Mouse (Mus musculus): ENCODE measurements at regions not wholly inside any gene's neighbourhood (a gene's known extent, or its start where the extent isn't known, plus 50 kb on each side); places are given as distances from the start of the nearest gene placed in this dataset.
A peak's percentile ranks its signal among the peaks of the same experiment; 100 is the strongest.

DNA sequence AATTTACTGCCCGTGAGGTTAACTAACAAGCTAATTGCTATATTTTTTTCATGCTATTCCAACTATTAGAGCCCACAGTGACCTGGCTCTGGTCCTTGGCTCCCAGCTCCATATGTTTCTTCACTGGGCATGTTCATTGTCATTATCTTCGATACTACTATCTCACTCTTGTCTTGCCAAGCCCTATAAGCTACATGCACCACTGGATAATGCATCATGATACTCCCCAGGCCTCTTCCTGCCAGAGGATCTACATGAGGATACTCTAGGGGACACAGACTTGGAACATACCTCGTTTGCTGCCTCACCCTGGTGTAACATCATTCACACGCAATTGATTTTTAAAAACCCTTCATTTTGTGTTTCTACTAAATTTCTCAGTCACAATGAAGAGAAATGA lies 1016.7 kb downstream of the Stim2 start:
- whole genome bisulfite sequencing = 64% methylated on average over 4 of the region's 4 CpGs
- Histone ChIP-seq H3K9ac (replicated peaks; ENCODE audit: low read depth, low read length) (no peak overlapping the region), H3K4me1 (ENCODE audit: control insufficient read depth, insufficient read depth) (no peaks in the 10 kb centered on the region), H3K9me3 (replicated peaks; ENCODE audit: control insufficient read depth, low read length) (no peaks in the 10 kb centered on the region), H3K27ac (ENCODE audit: low read depth) (no peak overlapping the region), H3K4me3 (ENCODE audit: low read depth, low read length) (no peak overlapping the region), H3K27me3 (ENCODE audit: control insufficient read depth, insufficient read depth, low read length) (no peaks in the 10 kb centered on the region), H3K4me2 (ENCODE audit: low read depth, low read length) (no peak overlapping the region), H3K36me3 (replicated peaks; ENCODE audit: control insufficient read depth, insufficient read depth, low read length) (no peaks in the 10 kb centered on the region)
- TF ChIP-seq EP300 (IDR thresholded peaks at IDR 0.05; ENCODE audit: low read depth) = no peak
- no peak for TF ChIP-seq CTCF (IDR thresholded peaks at IDR 0.05; ENCODE audit: low read depth)
- ATAC-seq (ENCODE audit: insufficient read depth, low read depth) (no peak), DNase-seq (ENCODE audit: low spot score) (no peak)

DNA sequence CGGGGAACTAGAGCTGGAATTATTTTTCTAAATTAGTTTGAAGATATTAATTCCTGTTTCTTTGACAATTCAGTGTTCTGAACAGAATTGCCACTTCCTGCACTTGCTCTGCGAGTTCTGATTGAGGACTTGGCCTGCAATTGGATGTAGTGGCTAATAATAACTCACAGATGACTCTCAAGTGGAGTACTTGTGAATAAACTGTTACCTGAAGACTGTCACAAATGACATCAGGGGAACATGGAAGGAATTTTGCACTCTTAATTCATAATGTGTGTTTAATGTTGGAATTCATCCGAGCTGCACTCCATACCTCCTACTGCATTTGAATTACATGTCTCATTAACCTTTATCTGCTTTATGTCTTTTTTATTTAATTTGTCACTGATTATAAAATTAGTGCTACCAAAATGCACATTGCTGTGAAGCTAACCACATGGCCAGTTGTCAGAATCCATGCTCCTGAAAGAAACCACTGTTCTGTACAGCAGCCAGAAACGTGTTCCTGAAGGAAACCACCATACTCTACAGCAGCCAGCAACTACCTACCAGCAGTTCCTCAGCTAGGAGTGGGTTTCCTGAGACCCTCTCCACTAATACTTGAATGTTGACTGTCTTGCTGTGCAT lies 1051.1 kb downstream of the Stim2 start:
- DNase-seq (ENCODE audit: low spot score) = peak; percentile 81

More for the DNA sequence above, 1051.1 kb downstream of the Stim2 start:
- peak; percentile 95 for ATAC-seq (ENCODE audit: insufficient read depth, low read depth)
- Histone ChIP-seq H3K9ac (replicated peaks; ENCODE audit: low read depth, low read length) (no peak overlapping the region), H3K4me2 (ENCODE audit: low read depth, low read length) (no peak overlapping the region), H3K4me1 (ENCODE audit: control insufficient read depth, insufficient read depth) (peaks cover 6% of the 10 kb centered on the region; the same call in 1 of the 2 replicates), H3K27ac (ENCODE audit: low read depth) (peak overlapping the region; percentile 86), H3K27me3 (ENCODE audit: control insufficient read depth, insufficient read depth, low read length) (no peaks in the 10 kb centered on the region), H3K36me3 (replicated peaks; ENCODE audit: control insufficient read depth, insufficient read depth, low read length) (no peaks in the 10 kb centered on the region), H3K9me3 (replicated peaks; ENCODE audit: control insufficient read depth, low read length) (no peaks in the 10 kb centered on the region), H3K4me3 (ENCODE audit: low read depth, low read length) (no peak overlapping the region)
- TF ChIP-seq EP300 (IDR thresholded peaks at IDR 0.05; ENCODE audit: low read depth) (peak; percentile 65; the same call in 1 of the 2 replicates), CTCF (IDR thresholded peaks at IDR 0.05; ENCODE audit: low read depth) (no peak)
- WGBS = 21% methylated on average over 4 of the region's 4 CpGs
